Mouse (Mus musculus): ENCODE data around the gene Il10ra. TPM values are rescaled to one million over a fixed set of nuclear protein-coding genes. Genes with fewer than 3 reads are reported as not detected.

Gene Il10ra
- polyA plus RNA-seq, 1 experiment from 2014 or later, result 1.1 TPM

GRCm38 (mm10) chr9:45272213-45272612, 3.3 kb upstream of the Il10ra start:
- H3K36me3 ChIP-seq (ENCODE audit: control insufficient read depth, insufficient read depth, low read length), result no peaks in the 10 kb centered on the region
- no peaks in the 10 kb centered on the region for H3K4me1 ChIP-seq (ENCODE audit: control insufficient read depth, insufficient read depth, low read length)
- H3K9ac ChIP-seq (replicated peaks; ENCODE audit: low read depth, low read length), result no peak overlapping the region
- WGBS, result 41% methylated on average over 5 of the region's 5 CpGs
- peaks cover 8% of the 10 kb centered on the region for H3K27me3 ChIP-seq (ENCODE audit: control insufficient read depth, insufficient read depth, low read length)
- no peaks in the 10 kb centered on the region for H3K9me3 ChIP-seq (ENCODE audit: control insufficient read depth, low read depth, low read length)
- no peak overlapping the region for H3K4me2 ChIP-seq (replicated peaks; ENCODE audit: low read depth, low read length)
- H3K27ac ChIP-seq (ENCODE audit: low read length), result no peak overlapping the region
- no peak overlapping the region for H3K4me3 ChIP-seq (ENCODE audit: low read depth, low read length)
- ATAC-seq (ENCODE audit: insufficient number of reproducible peaks, insufficient read depth, low FRiP score, low read depth), result no peak

DNA sequence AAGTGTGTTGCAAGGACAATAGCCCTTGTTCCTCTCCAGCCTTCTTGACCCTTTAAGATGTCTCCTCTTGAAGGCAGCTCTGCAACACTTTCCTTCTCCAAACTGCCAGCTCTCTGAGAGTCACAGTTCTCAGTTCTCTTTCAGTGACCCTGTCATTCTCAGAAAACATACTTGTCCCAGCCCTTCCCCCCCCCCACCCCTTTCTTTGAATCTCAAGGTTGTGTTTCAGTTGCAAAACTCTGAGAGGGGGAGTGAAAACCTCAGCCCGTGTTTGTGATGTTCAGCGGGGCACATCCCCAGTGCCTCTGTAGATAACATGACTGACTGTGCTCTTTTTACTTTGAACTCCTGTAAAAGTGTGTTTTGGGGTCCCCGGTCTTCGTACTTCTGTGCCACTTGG, 870 bp downstream of the Il10ra start:
- Histone ChIP-seq H3K4me2 (replicated peaks; ENCODE audit: low read depth, low read length) (no peak overlapping the region), H3K27me3 (ENCODE audit: control insufficient read depth, insufficient read depth, low read length) (peaks cover 8% of the 10 kb centered on the region), H3K9ac (replicated peaks; ENCODE audit: low read depth, low read length) (no peak overlapping the region), H3K4me1 (ENCODE audit: control insufficient read depth, insufficient read depth, low read length) (no peaks in the 10 kb centered on the region), H3K9me3 (ENCODE audit: control insufficient read depth, low read depth, low read length) (no peaks in the 10 kb centered on the region), H3K36me3 (ENCODE audit: control insufficient read depth, insufficient read depth, low read length) (no peaks in the 10 kb centered on the region), H3K27ac (ENCODE audit: low read length) (no peak overlapping the region), H3K4me3 (ENCODE audit: low read depth, low read length) (no peak overlapping the region)
- no peak for ATAC-seq (ENCODE audit: insufficient number of reproducible peaks, insufficient read depth, low FRiP score, low read depth)
- WGBS, result 68% methylated on average over 4 of the region's 4 CpGs

- H3K4me1 ChIP-seq (ENCODE audit: control insufficient read depth, insufficient read depth, low read length), result no peaks in the 10 kb centered on the region
- H3K4me2 ChIP-seq (replicated peaks; ENCODE audit: low read depth, low read length), result no peak overlapping the region
- ATAC-seq (ENCODE audit: insufficient number of reproducible peaks, insufficient read depth, low FRiP score, low read depth), result no peak
- H3K9ac ChIP-seq (replicated peaks; ENCODE audit: low read depth, low read length), result no peak overlapping the region
- WGBS, result 93% methylated on average over 4 of the region's 4 CpGs
- H3K27me3 ChIP-seq (ENCODE audit: control insufficient read depth, insufficient read depth, low read length), result peaks cover 8% of the 10 kb centered on the region
- H3K9me3 ChIP-seq (ENCODE audit: control insufficient read depth, low read depth, low read length), result no peaks in the 10 kb centered on the region
- H3K27ac ChIP-seq (ENCODE audit: low read length), result no peak overlapping the region
- H3K36me3 ChIP-seq (ENCODE audit: control insufficient read depth, insufficient read depth, low read length), result no peaks in the 10 kb centered on the region
- H3K4me3 ChIP-seq (ENCODE audit: low read depth, low read length), result no peak overlapping the region
These were observed 1.9 kb downstream of the Il10ra start for GRCm38 (mm10) chr9:45267099-45267498.

- H3K4me2 ChIP-seq (replicated peaks; ENCODE audit: low read depth, low read length), result no peak overlapping the region
- no peaks in the 10 kb centered on the region for H3K4me1 ChIP-seq (ENCODE audit: control insufficient read depth, insufficient read depth, low read length)
- no peak overlapping the region for H3K9ac ChIP-seq (replicated peaks; ENCODE audit: low read depth, low read length)
- H3K9me3 ChIP-seq (ENCODE audit: control insufficient read depth, low read depth, low read length), result no peaks in the 10 kb centered on the region
- no peaks in the 10 kb centered on the region for H3K36me3 ChIP-seq (ENCODE audit: control insufficient read depth, insufficient read depth, low read length)
- ATAC-seq (ENCODE audit: insufficient number of reproducible peaks, insufficient read depth, low FRiP score, low read depth), result no peak
- H3K27ac ChIP-seq (ENCODE audit: low read length), result no peak overlapping the region
- H3K27me3 ChIP-seq (ENCODE audit: control insufficient read depth, insufficient read depth, low read length), result no peaks in the 10 kb centered on the region
- H3K4me3 ChIP-seq (ENCODE audit: low read depth, low read length), result no peak overlapping the region
- WGBS, result 83% methylated on average over 5 of the region's 5 CpGs
These were observed 7.1 kb downstream of the Il10ra start for GRCm38 (mm10) chr9:45261872-45262271.

- H3K9ac ChIP-seq (replicated peaks; ENCODE audit: low read depth, low read length), result no peak overlapping the region
- H3K9me3 ChIP-seq (ENCODE audit: control insufficient read depth, low read depth, low read length), result no peaks in the 10 kb centered on the region
- no peak for ATAC-seq (ENCODE audit: insufficient number of reproducible peaks, insufficient read depth, low FRiP score, low read depth)
- H3K36me3 ChIP-seq (ENCODE audit: control insufficient read depth, insufficient read depth, low read length), result no peaks in the 10 kb centered on the region
- no peaks in the 10 kb centered on the region for H3K27me3 ChIP-seq (ENCODE audit: control insufficient read depth, insufficient read depth, low read length)
- no peaks in the 10 kb centered on the region for H3K4me1 ChIP-seq (ENCODE audit: control insufficient read depth, insufficient read depth, low read length)
- H3K4me3 ChIP-seq (ENCODE audit: low read depth, low read length), result no peak overlapping the region
- WGBS, result 51% methylated on average over 4 of the region's 4 CpGs
- no peak overlapping the region for H3K27ac ChIP-seq (ENCODE audit: low read length)
- H3K4me2 ChIP-seq (replicated peaks; ENCODE audit: low read depth, low read length), result no peak overlapping the region
These were observed 7.5 kb downstream of the Il10ra start for GRCm38 (mm10) chr9:45261466-45261865.

DNA sequence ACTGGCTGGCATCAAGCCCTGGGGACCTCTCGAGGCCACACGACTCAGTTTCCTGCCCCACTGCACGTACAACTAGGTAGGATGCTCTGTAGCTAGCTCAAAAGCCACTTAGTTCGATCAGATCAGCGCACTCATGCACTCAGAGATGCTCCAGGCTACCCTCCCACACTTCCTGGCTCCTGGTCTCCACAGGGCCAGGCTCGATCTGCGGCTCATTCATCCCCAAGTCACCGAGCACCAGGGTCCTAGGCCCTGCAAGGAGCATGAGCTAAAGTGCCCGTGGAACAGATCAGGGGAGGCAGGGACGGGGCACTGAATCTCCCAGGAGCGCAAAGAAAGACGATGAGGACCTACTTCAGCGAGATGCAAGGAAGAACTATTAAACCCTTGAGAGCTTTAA, 9.9 kb downstream of the Il10ra start:
- ATAC-seq (ENCODE audit: insufficient number of reproducible peaks, insufficient read depth, low FRiP score, low read depth), result no peak
- Histone ChIP-seq H3K4me1 (ENCODE audit: control insufficient read depth, insufficient read depth, low read length) (no peaks in the 10 kb centered on the region), H3K9me3 (ENCODE audit: control insufficient read depth, low read depth, low read length) (no peaks in the 10 kb centered on the region), H3K27me3 (ENCODE audit: control insufficient read depth, insufficient read depth, low read length) (no peaks in the 10 kb centered on the region), H3K4me3 (ENCODE audit: low read depth, low read length) (no peak overlapping the region), H3K9ac (replicated peaks; ENCODE audit: low read depth, low read length) (no peak overlapping the region), H3K27ac (ENCODE audit: low read length) (no peak overlapping the region), H3K36me3 (ENCODE audit: control insufficient read depth, insufficient read depth, low read length) (no peaks in the 10 kb centered on the region), H3K4me2 (replicated peaks; ENCODE audit: low read depth, low read length) (no peak overlapping the region)
- 81% methylated on average over 13 of the region's 13 CpGs for WGBS

GRCm38 (mm10) chr9:45255967-45256366, 13.0 kb downstream of the Il10ra start:
- WGBS, result 81% methylated on average over 5 of the region's 5 CpGs
- Histone ChIP-seq H3K4me2 (replicated peaks; ENCODE audit: low read depth, low read length) (no peak overlapping the region), H3K27me3 (ENCODE audit: control insufficient read depth, insufficient read depth, low read length) (no peaks in the 10 kb centered on the region), H3K4me3 (ENCODE audit: low read depth, low read length) (no peak overlapping the region), H3K4me1 (ENCODE audit: control insufficient read depth, insufficient read depth, low read length) (no peaks in the 10 kb centered on the region), H3K9me3 (ENCODE audit: control insufficient read depth, low read depth, low read length) (no peaks in the 10 kb centered on the region), H3K9ac (replicated peaks; ENCODE audit: low read depth, low read length) (no peak overlapping the region), H3K27ac (ENCODE audit: low read length) (no peak overlapping the region), H3K36me3 (ENCODE audit: control insufficient read depth, insufficient read depth, low read length) (no peaks in the 10 kb centered on the region)
- ATAC-seq (ENCODE audit: insufficient number of reproducible peaks, insufficient read depth, low FRiP score, low read depth), result no peak

DNA sequence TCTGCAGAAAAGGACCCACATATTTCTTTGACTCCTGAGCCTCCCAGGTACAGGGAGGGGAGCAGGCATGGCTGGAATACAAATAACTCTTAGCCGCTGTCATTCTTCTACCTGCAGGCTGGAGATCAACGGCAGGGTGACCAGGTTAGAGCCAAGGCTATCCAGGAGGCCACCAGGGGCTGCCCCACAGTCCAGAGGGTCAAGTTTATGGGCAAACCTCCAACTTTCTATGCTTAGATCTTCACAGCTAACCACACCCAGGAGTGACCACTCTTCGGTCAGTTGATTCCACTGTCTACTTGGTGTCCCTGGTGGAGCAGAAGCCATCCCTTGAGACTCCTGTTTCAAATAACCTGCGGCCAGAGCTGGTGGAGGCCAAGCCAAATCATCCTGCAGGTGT, 13.5 kb downstream of the Il10ra start:
- no peaks in the 10 kb centered on the region for H3K36me3 ChIP-seq (ENCODE audit: control insufficient read depth, insufficient read depth, low read length)
- no peaks in the 10 kb centered on the region for H3K4me1 ChIP-seq (ENCODE audit: control insufficient read depth, insufficient read depth, low read length)
- no peak overlapping the region for H3K27ac ChIP-seq (ENCODE audit: low read length)
- H3K9me3 ChIP-seq (ENCODE audit: control insufficient read depth, low read depth, low read length), result no peaks in the 10 kb centered on the region
- ATAC-seq (ENCODE audit: insufficient number of reproducible peaks, insufficient read depth, low FRiP score, low read depth), result no peak
- H3K27me3 ChIP-seq (ENCODE audit: control insufficient read depth, insufficient read depth, low read length), result no peaks in the 10 kb centered on the region
- no peak overlapping the region for H3K4me3 ChIP-seq (ENCODE audit: low read depth, low read length)
- no peak overlapping the region for H3K4me2 ChIP-seq (replicated peaks; ENCODE audit: low read depth, low read length)
- H3K9ac ChIP-seq (replicated peaks; ENCODE audit: low read depth, low read length), result no peak overlapping the region
- 84% methylated on average over 4 of the region's 4 CpGs for WGBS

DNA sequence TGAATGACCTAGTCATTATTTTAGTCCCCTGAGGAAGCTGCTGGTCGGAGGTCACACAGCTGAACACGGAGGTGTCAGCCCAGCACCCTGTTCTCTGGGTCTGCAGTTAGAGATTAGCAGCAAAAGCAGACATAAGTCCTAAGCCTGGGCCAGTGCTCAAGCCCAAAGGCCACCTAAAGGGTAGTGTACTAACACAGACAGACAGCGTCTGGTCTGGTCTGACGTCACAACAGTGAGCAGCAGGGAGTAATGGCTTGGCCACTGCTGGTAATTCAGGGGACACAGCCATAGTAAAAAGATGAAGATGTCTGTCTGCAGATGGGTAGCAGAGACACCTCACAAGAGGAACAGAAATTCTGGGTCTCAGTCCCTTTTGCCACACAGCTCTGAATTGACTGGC, 14.3 kb downstream of the Il10ra start:
- no peak for ATAC-seq (ENCODE audit: insufficient number of reproducible peaks, insufficient read depth, low FRiP score, low read depth)

More for the DNA sequence above, 14.3 kb downstream of the Il10ra start:
- Histone ChIP-seq H3K27me3 (ENCODE audit: control insufficient read depth, insufficient read depth, low read length) (no peaks in the 10 kb centered on the region), H3K4me2 (replicated peaks; ENCODE audit: low read depth, low read length) (no peak overlapping the region), H3K9me3 (ENCODE audit: control insufficient read depth, low read depth, low read length) (no peaks in the 10 kb centered on the region), H3K9ac (replicated peaks; ENCODE audit: low read depth, low read length) (no peak overlapping the region), H3K27ac (ENCODE audit: low read length) (no peak overlapping the region), H3K36me3 (ENCODE audit: control insufficient read depth, insufficient read depth, low read length) (no peaks in the 10 kb centered on the region), H3K4me3 (ENCODE audit: low read depth, low read length) (no peak overlapping the region), H3K4me1 (ENCODE audit: control insufficient read depth, insufficient read depth, low read length) (no peaks in the 10 kb centered on the region)
- WGBS, result 62% methylated on average over 4 of the region's 4 CpGs

Measured in stomach, embryonic 14.5 days (tissue).